Mouse (Mus musculus): ENCODE measurements around the gene Txk. TPM values are rescaled to one million over a fixed set of nuclear protein-coding genes. Genes with fewer than 3 reads are reported as not detected.

Gene Txk
- total and polyA plus RNA-seq, 3 experiments, result 1.9 to 2.0 TPM; not detected in 1

GRCm38 (mm10) chr5:72732885-72733284, 19.7 kb downstream of the Txk start:
- no peak for DNase-seq (ENCODE audit: low spot score)
- H3K36me3 ChIP-seq (replicated peaks), result no peaks in the 10 kb centered on the region
- ATAC-seq (ENCODE audit: extremely low read depth, insufficient number of reproducible peaks, low FRiP score, poor library complexity, severe bottlenecking), result no peak
- H3K4me3 ChIP-seq (ENCODE audit: low read depth, low read length), result no peak overlapping the region
- H3K9me3 ChIP-seq (replicated peaks), result no peaks in the 10 kb centered on the region
- H3K4me1 ChIP-seq (ENCODE audit: insufficient read depth, low read depth, low read length), result peaks cover 39% of the 10 kb centered on the region
- no peaks in the 10 kb centered on the region for H3K27me3 ChIP-seq (ENCODE audit: insufficient read depth, low read length)
- TF ChIP-seq CTCF (IDR thresholded peaks at IDR 0.05; ENCODE audit: low read depth, low read length), result no peak
- TF ChIP-seq GATA1 (IDR thresholded peaks at IDR 0.05; ENCODE audit: borderline replicate concordance, low read length), result no peak
- TF ChIP-seq POLR2AphosphoS5 (IDR thresholded peaks at IDR 0.05; ENCODE audit: insufficient replicate concordance, low read depth, low read length), result no peak
- no peak for TF ChIP-seq GATA2 (IDR thresholded peaks at IDR 0.05; ENCODE audit: borderline replicate concordance, low read depth, low read length)
- no peak for TF ChIP-seq TAL1 (conservative IDR thresholded peaks at IDR 0.05; ENCODE audit: low read depth, low read length)

DNA sequence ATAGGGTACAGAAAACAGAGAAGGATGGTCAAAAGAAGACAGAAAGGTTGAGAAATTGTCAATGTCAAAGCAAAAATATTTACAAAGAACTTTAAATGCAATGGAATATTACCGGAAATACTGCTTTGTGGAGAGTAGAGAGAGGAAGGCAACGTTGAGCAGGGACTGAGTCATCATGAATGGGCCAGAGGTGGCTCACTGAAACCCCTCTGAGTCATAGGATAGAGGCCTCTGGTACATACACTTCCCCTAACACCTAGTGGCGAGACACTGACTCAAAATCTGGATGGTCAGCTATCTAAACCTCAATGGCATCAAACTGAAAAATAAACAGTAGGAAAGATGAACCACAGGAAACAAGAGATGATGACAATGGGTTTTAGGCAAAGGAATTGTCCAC, 27.2 kb downstream of the Txk start:
- Histone ChIP-seq H3K27me3 (ENCODE audit: insufficient read depth, low read length) (no peaks in the 10 kb centered on the region), H3K4me3 (ENCODE audit: low read depth, low read length) (no peak overlapping the region), H3K9me3 (replicated peaks) (no peaks in the 10 kb centered on the region), H3K36me3 (replicated peaks) (no peaks in the 10 kb centered on the region), H3K4me1 (ENCODE audit: insufficient read depth, low read depth, low read length) (peaks cover 14% of the 10 kb centered on the region)
- DNase-seq (ENCODE audit: low spot score) (no peak), ATAC-seq (ENCODE audit: extremely low read depth, insufficient number of reproducible peaks, low FRiP score, poor library complexity, severe bottlenecking) (no peak; the same call in 1 of the 2 replicates)
- no peak for TF ChIP-seq TAL1 (conservative IDR thresholded peaks at IDR 0.05; ENCODE audit: low read depth, low read length)
- TF ChIP-seq GATA2 (IDR thresholded peaks at IDR 0.05; ENCODE audit: borderline replicate concordance, low read depth, low read length), result no peak
- no peak for TF ChIP-seq GATA1 (IDR thresholded peaks at IDR 0.05; ENCODE audit: borderline replicate concordance, low read length)
- TF ChIP-seq POLR2AphosphoS5 (IDR thresholded peaks at IDR 0.05; ENCODE audit: insufficient replicate concordance, low read depth, low read length), result no peak
- TF ChIP-seq CTCF (IDR thresholded peaks at IDR 0.05; ENCODE audit: low read depth, low read length), result no peak

- TF ChIP-seq TAL1 (conservative IDR thresholded peaks at IDR 0.05; ENCODE audit: low read depth, low read length), result no peak
- TF ChIP-seq CTCF (IDR thresholded peaks at IDR 0.05; ENCODE audit: low read depth, low read length), result no peak
- TF ChIP-seq GATA2 (IDR thresholded peaks at IDR 0.05; ENCODE audit: borderline replicate concordance, low read depth, low read length), result no peak
- TF ChIP-seq GATA1 (IDR thresholded peaks at IDR 0.05; ENCODE audit: borderline replicate concordance, low read length), result no peak
- TF ChIP-seq POLR2AphosphoS5 (IDR thresholded peaks at IDR 0.05; ENCODE audit: insufficient replicate concordance, low read depth, low read length), result no peak
- H3K4me3 ChIP-seq (ENCODE audit: low read depth, low read length), result no peak overlapping the region
- ATAC-seq (ENCODE audit: extremely low read depth, insufficient number of reproducible peaks, low FRiP score, poor library complexity, severe bottlenecking), result no peak
- no peaks in the 10 kb centered on the region for H3K36me3 ChIP-seq (replicated peaks)
- no peaks in the 10 kb centered on the region for H3K27me3 ChIP-seq (ENCODE audit: insufficient read depth, low read length)
- H3K4me1 ChIP-seq (ENCODE audit: insufficient read depth, low read depth, low read length), result peaks cover 15% of the 10 kb centered on the region
- H3K9me3 ChIP-seq (replicated peaks), result no peaks in the 10 kb centered on the region
- DNase-seq (ENCODE audit: low spot score), result no peak
Observed at GRCm38 (mm10) chr5:72723429-72723828, 29.1 kb downstream of the Txk start.

DNA sequence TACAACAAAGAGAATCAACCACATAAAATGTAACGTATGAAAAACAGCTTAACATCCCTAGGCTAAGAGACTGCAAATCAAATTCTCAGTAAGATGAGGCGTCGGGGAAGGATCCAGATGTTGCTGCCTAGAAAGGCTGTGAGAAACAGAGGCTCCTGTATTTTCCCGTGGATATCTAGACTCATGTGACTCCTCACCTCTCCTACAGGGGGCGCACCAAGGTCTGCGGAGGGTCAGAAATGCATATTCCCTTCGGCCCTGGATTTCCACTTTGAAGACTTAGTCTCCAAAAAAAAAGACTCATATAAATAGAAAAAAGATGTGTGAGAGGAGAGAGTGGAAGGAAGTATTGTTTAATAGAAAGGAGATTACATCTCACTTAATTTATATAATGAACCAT, 32.0 kb downstream of the Txk start:
- TF ChIP-seq POLR2AphosphoS5 (IDR thresholded peaks at IDR 0.05; ENCODE audit: insufficient replicate concordance, low read depth, low read length) (no peak), CTCF (IDR thresholded peaks at IDR 0.05; ENCODE audit: low read depth, low read length) (peak; percentile 33)
- ATAC-seq (ENCODE audit: extremely low read depth, insufficient number of reproducible peaks, low FRiP score, poor library complexity, severe bottlenecking), result no peak; the same call in 1 of the 2 replicates
- H3K9me3 ChIP-seq (replicated peaks), result 0 out of 2 replicates have a peak, but pooled peaks cover 1% of the 10 kb centered on the region
- H3K27me3 ChIP-seq (ENCODE audit: insufficient read depth, low read length), result peaks cover 4% of the 10 kb centered on the region
- no peak overlapping the region for H3K4me3 ChIP-seq (ENCODE audit: low read depth, low read length)
- H3K36me3 ChIP-seq (replicated peaks), result no peaks in the 10 kb centered on the region
- H3K4me1 ChIP-seq (ENCODE audit: insufficient read depth, low read depth, low read length), result peaks cover 12% of the 10 kb centered on the region
- DNase-seq (ENCODE audit: low spot score), result no peak

DNA sequence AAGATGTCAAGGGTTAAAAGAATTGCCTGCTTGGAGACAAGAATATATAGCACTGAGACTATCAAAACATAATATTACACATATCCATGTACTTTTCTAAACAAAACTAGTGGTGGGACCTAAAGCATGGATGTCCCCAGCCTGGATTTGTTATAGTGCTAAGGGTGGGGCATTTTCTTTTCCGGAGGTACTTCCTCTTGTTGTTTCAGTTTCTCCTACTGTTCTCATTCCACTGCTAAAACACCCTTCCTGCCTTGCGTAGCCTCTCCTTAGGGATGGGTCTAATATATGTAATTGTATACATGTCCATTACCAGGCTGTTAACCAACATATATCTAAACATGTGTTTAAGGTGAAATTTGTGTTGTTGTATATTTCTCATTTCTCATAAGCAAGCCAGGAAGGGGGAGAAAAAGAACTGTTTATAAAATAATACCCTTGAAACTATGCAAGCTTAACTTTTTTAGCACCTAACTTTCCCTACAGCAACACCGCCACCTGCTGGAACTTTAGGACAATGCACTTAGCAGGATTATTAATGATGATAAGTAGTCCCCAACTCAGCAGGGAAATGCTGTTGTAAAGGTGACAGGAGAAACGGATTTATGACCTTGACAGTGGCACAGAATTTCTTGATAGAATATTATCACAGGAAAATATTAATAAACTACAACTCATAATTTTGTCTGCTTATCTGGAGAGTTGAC, 41.9 kb downstream of the Txk start:
- no peak for ATAC-seq (ENCODE audit: extremely low read depth, insufficient number of reproducible peaks, low FRiP score, poor library complexity, severe bottlenecking)
- TF ChIP-seq CTCF (IDR thresholded peaks at IDR 0.05; ENCODE audit: low read depth, low read length) (peak; percentile 79), GATA2 (IDR thresholded peaks at IDR 0.05; ENCODE audit: borderline replicate concordance, low read depth, low read length) (no peak)
- peak; percentile 18 for DNase-seq (ENCODE audit: low spot score)
- peaks cover 6% of the 10 kb centered on the region for H3K27me3 ChIP-seq (ENCODE audit: insufficient read depth, low read length)
- no peaks in the 10 kb centered on the region for H3K36me3 ChIP-seq (replicated peaks)
- H3K4me1 ChIP-seq (ENCODE audit: insufficient read depth, low read depth, low read length), result peaks cover 14% of the 10 kb centered on the region
- 0 out of 2 replicates have a peak, but pooled peaks cover 2% of the 10 kb centered on the region for H3K9me3 ChIP-seq (replicated peaks)
- no peak overlapping the region for H3K4me3 ChIP-seq (ENCODE audit: low read depth, low read length)

DNA sequence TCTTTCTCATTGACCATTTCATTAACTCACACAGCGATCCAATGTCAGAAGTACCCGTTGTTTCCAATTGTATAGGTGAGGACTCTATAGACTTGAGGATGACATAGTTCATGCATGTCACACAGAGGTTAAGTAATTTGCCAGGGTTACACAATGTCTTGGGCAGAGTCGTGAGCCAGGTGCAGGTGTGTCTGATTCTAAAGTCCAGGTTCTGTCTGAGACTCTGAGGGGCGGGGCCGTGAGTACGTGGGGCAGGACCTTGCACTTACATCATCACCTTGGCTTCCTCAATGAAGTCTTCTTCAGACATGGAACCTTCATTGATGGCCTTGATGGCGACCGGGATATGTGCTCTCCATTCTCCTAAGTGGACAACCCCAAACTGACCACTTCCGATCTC, 42.6 kb downstream of the Txk start:
- TF ChIP-seq TAL1 (conservative IDR thresholded peaks at IDR 0.05; ENCODE audit: low read depth, low read length) (no peak), GATA1 (IDR thresholded peaks at IDR 0.05; ENCODE audit: borderline replicate concordance, low read length) (no peak), CTCF (IDR thresholded peaks at IDR 0.05; ENCODE audit: low read depth, low read length) (no peak), POLR2AphosphoS5 (IDR thresholded peaks at IDR 0.05; ENCODE audit: insufficient replicate concordance, low read depth, low read length) (no peak), GATA2 (IDR thresholded peaks at IDR 0.05; ENCODE audit: borderline replicate concordance, low read depth, low read length) (no peak)
- peaks cover 6% of the 10 kb centered on the region; the same call in 1 of the 2 replicates for H3K27me3 ChIP-seq (ENCODE audit: insufficient read depth, low read length)
- H3K4me1 ChIP-seq (ENCODE audit: insufficient read depth, low read depth, low read length), result peaks cover 14% of the 10 kb centered on the region
- DNase-seq (ENCODE audit: low spot score) (no peak), ATAC-seq (ENCODE audit: extremely low read depth, insufficient number of reproducible peaks, low FRiP score, poor library complexity, severe bottlenecking) (no peak)
- H3K9me3 ChIP-seq (replicated peaks), result no peaks in the 10 kb centered on the region
- H3K36me3 ChIP-seq (replicated peaks), result no peaks in the 10 kb centered on the region
- no peak overlapping the region for H3K4me3 ChIP-seq (ENCODE audit: low read depth, low read length)

Measured in G1E (cell line).